Mouse (Mus musculus): Measurements from ENCODE around the gene Rap1b. TPM values are rescaled to one million over a fixed set of nuclear protein-coding genes. Genes with fewer than 3 reads are reported as not detected.

Rap1b gene
- polyA plus RNA-seq, 1 experiment = 38.2 TPM

DNA sequence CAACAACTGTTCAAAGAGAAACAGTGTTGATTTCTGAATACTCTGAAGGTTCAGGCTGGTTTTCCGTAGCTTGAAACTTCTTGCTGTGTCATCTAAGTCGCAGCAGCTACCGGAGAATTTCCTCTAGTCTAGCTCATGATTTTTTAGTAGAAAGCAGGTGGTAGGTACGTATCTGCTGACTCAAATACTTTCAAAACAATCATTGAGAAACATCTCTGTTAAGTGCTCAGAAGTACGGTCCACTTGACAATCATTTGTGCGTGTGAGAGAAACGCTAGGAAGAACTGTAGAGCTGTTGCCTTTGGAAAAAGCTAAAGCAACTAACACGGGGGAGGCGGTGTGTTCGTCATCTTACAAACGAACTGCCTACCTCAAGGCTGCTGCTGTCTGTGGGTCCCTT, 14.0 kb upstream of the Rap1b start:
- Histone ChIP-seq H3K36me3 (ENCODE audit: control insufficient read depth, insufficient read depth, low read length) (no peaks in the 10 kb centered on the region), H3K27ac (ENCODE audit: insufficient read depth, low read depth, low read length) (no peak overlapping the region), H3K4me1 (ENCODE audit: control insufficient read depth, insufficient read depth, low read length) (no peaks in the 10 kb centered on the region), H3K27me3 (replicated peaks; ENCODE audit: control insufficient read depth, insufficient read depth, low read length) (no peaks in the 10 kb centered on the region), H3K4me3 (ENCODE audit: insufficient read depth, low read depth, low read length) (no peak overlapping the region)
- DNase-seq = no peak
- WGBS = 84% methylated on average over 11 of the region's 11 CpGs
- TF ChIP-seq POLR2A (IDR thresholded peaks at IDR 0.05; ENCODE audit: low read depth, low read length) = no peak
- no peak for TF ChIP-seq CTCF (conservative IDR thresholded peaks at IDR 0.05; ENCODE audit: insufficient read depth, insufficient read length, low read depth, low read length)

GRCm38 (mm10) chr10:117858241-117858640, 12.4 kb upstream of the Rap1b start:
- H3K4me1 ChIP-seq (ENCODE audit: control insufficient read depth, insufficient read depth, low read length) = no peaks in the 10 kb centered on the region
- TF ChIP-seq CTCF (conservative IDR thresholded peaks at IDR 0.05; ENCODE audit: insufficient read depth, insufficient read length, low read depth, low read length) (no peak), POLR2A (IDR thresholded peaks at IDR 0.05; ENCODE audit: low read depth, low read length) (no peak)
- 84% methylated on average over 5 of the region's 5 CpGs for WGBS

GRCm38 (mm10) chr10:117856001-117856720, 10.3 kb upstream of the Rap1b start:
- H3K27ac ChIP-seq (ENCODE audit: insufficient read depth, low read depth, low read length) = no peak overlapping the region
- WGBS = 50% methylated on average over 8 of the region's 8 CpGs
- no peak overlapping the region for H3K4me3 ChIP-seq (ENCODE audit: insufficient read depth, low read depth, low read length)
- no peaks in the 10 kb centered on the region for H3K36me3 ChIP-seq (ENCODE audit: control insufficient read depth, insufficient read depth, low read length)
- TF ChIP-seq CTCF (conservative IDR thresholded peaks at IDR 0.05; ENCODE audit: insufficient read depth, insufficient read length, low read depth, low read length) (no peak), POLR2A (IDR thresholded peaks at IDR 0.05; ENCODE audit: low read depth, low read length) (no peak)
- DNase-seq = peak; percentile 67
- no peaks in the 10 kb centered on the region for H3K4me1 ChIP-seq (ENCODE audit: control insufficient read depth, insufficient read depth, low read length)
- no peaks in the 10 kb centered on the region for H3K27me3 ChIP-seq (replicated peaks; ENCODE audit: control insufficient read depth, insufficient read depth, low read length)

More at GRCm38 (mm10) chr10:117858241-117858640, 12.4 kb upstream of the Rap1b start:
- no peak for DNase-seq
- H3K4me3 ChIP-seq (ENCODE audit: insufficient read depth, low read depth, low read length) = no peak overlapping the region
- no peak overlapping the region for H3K27ac ChIP-seq (ENCODE audit: insufficient read depth, low read depth, low read length)
- no peaks in the 10 kb centered on the region for H3K36me3 ChIP-seq (ENCODE audit: control insufficient read depth, insufficient read depth, low read length)
- no peaks in the 10 kb centered on the region for H3K27me3 ChIP-seq (replicated peaks; ENCODE audit: control insufficient read depth, insufficient read depth, low read length)

DNA sequence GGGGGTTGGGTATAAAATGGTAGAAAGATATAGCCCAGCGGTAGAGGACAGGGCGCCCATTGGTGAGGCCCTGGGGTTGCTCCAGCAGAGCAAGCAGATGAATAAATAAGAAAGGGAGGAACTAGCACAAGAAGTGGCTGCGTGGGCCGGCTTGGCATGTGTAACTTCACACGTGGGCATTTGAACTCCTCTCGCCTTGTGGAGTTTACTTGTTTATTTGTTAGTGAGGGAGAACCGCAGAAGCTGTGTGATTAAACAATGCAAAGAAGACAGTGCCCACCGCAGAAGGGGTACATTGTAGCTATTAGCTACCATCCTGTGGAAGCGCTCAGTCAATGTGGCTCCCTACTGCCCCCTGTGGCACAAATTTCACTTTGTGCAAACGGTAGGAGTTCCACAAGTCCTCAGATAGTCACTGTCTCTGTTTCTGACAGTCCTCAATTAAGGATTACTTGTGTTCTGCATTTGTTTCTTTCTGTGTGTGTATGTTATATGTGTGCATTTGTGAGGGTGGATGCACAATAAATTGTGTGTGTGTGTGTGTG, 6.9 kb upstream of the Rap1b start:
- Histone ChIP-seq H3K27me3 (replicated peaks; ENCODE audit: control insufficient read depth, insufficient read depth, low read length) (no peaks in the 10 kb centered on the region), H3K4me3 (ENCODE audit: insufficient read depth, low read depth, low read length) (no peak overlapping the region), H3K4me1 (ENCODE audit: control insufficient read depth, insufficient read depth, low read length) (no peaks in the 10 kb centered on the region), H3K27ac (ENCODE audit: insufficient read depth, low read depth, low read length) (no peak overlapping the region), H3K36me3 (ENCODE audit: control insufficient read depth, insufficient read depth, low read length) (no peaks in the 10 kb centered on the region)
- no peak for DNase-seq
- 95% methylated on average over 10 of the region's 10 CpGs for WGBS
- TF ChIP-seq POLR2A (IDR thresholded peaks at IDR 0.05; ENCODE audit: low read depth, low read length) = no peak
- TF ChIP-seq CTCF (conservative IDR thresholded peaks at IDR 0.05; ENCODE audit: insufficient read depth, insufficient read length, low read depth, low read length) = 0 out of 2 replicates have a peak, but pooled peaks have one; percentile 4

DNA sequence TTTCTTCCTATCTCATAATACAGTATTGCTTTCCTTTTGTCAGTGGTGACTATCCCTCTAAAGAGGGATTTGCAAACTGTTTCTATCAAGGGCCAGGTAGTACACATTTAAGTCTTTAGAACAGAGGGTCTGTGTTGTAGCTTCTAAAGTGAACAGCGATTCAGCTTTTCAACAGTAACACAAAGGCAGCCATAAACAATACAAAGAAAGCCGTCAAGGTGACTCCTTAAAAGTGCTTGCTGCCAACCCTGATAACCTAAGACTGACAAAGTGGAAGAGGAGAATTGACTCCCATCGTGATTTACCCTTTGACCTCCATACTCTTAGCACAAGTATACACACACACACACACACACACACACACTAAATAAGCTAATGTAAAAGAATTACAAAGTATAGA, 3.1 kb upstream of the Rap1b start:
- 79% methylated on average over 3 of the region's 3 CpGs for WGBS
- Histone ChIP-seq H3K27me3 (replicated peaks; ENCODE audit: control insufficient read depth, insufficient read depth, low read length) (no peaks in the 10 kb centered on the region), H3K36me3 (ENCODE audit: control insufficient read depth, insufficient read depth, low read length) (no peaks in the 10 kb centered on the region), H3K27ac (ENCODE audit: insufficient read depth, low read depth, low read length) (no peak overlapping the region), H3K4me3 (ENCODE audit: insufficient read depth, low read depth, low read length) (no peak overlapping the region), H3K4me1 (ENCODE audit: control insufficient read depth, insufficient read depth, low read length) (0 out of 2 replicates have a peak, but pooled peaks cover 3% of the 10 kb centered on the region)
- no peak for DNase-seq
- TF ChIP-seq POLR2A (IDR thresholded peaks at IDR 0.05; ENCODE audit: low read depth, low read length) (no peak), CTCF (conservative IDR thresholded peaks at IDR 0.05; ENCODE audit: insufficient read depth, insufficient read length, low read depth, low read length) (no peak)

GRCm38 (mm10) chr10:117846796-117847195, 961 bp upstream of the Rap1b start:
- no peak for DNase-seq
- Histone ChIP-seq H3K36me3 (ENCODE audit: control insufficient read depth, insufficient read depth, low read length) (no peaks in the 10 kb centered on the region), H3K4me1 (ENCODE audit: control insufficient read depth, insufficient read depth, low read length) (0 out of 2 replicates have a peak, but pooled peaks cover 7% of the 10 kb centered on the region), H3K27ac (ENCODE audit: insufficient read depth, low read depth, low read length) (no peak overlapping the region), H3K27me3 (replicated peaks; ENCODE audit: control insufficient read depth, insufficient read depth, low read length) (no peaks in the 10 kb centered on the region), H3K4me3 (ENCODE audit: insufficient read depth, low read depth, low read length) (no peak overlapping the region)
- 79% methylated on average over 9 of the region's 9 CpGs for WGBS
- TF ChIP-seq CTCF (conservative IDR thresholded peaks at IDR 0.05; ENCODE audit: insufficient read depth, insufficient read length, low read depth, low read length) = no peak
- no peak for TF ChIP-seq POLR2A (IDR thresholded peaks at IDR 0.05; ENCODE audit: low read depth, low read length)

- Histone ChIP-seq H3K27ac (ENCODE audit: insufficient read depth, low read depth, low read length) (peak overlapping the region; percentile 70), H3K4me1 (ENCODE audit: control insufficient read depth, insufficient read depth, low read length) (0 out of 2 replicates have a peak, but pooled peaks cover 7% of the 10 kb centered on the region), H3K36me3 (ENCODE audit: control insufficient read depth, insufficient read depth, low read length) (no peaks in the 10 kb centered on the region), H3K4me3 (ENCODE audit: insufficient read depth, low read depth, low read length) (peak overlapping the region; percentile 76), H3K27me3 (replicated peaks; ENCODE audit: control insufficient read depth, insufficient read depth, low read length) (no peaks in the 10 kb centered on the region)
- DNase-seq = no peak
- TF ChIP-seq POLR2A (IDR thresholded peaks at IDR 0.05; ENCODE audit: low read depth, low read length) (no peak), CTCF (conservative IDR thresholded peaks at IDR 0.05; ENCODE audit: insufficient read depth, insufficient read length, low read depth, low read length) (no peak)
- 2% methylated on average over 21 of the region's 21 CpGs for WGBS
These were observed 411 bp upstream of the Rap1b start for GRCm38 (mm10) chr10:117846260-117846632.

Data from kidney, adult 2 months (tissue).